Mouse (Mus musculus) ovary, postnatal 10 days (tissue): ENCODE measurements around the gene Arfgef2.

Source experiments
- DNase-seq: peaks from one replicate; pipeline ENCODE4 v3.0.0; 2022; ENCODE audit warnings: low spot score

Arfgef2 gene

DNA sequence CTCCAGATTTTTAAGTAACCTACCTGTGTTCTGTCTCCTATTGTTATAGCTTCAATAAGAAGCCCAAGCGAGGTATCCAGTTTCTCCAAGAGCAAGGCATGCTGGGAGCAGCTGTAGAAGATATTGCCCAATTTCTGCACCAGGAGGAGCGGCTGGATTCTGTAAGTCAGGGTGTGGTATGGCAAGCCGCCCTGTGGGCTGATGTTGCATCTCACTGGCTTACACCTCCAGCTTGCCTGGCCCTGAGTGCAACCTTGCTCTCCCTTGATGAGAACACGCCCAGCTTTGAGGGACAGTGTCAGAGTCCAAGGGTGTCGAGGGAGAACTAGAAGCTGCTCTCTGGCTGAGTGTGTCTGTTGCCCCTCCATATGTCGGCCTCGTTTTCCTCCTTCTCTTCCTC, 53.8 kb downstream of the Arfgef2 start:
- DNase-seq = no peak

DNA sequence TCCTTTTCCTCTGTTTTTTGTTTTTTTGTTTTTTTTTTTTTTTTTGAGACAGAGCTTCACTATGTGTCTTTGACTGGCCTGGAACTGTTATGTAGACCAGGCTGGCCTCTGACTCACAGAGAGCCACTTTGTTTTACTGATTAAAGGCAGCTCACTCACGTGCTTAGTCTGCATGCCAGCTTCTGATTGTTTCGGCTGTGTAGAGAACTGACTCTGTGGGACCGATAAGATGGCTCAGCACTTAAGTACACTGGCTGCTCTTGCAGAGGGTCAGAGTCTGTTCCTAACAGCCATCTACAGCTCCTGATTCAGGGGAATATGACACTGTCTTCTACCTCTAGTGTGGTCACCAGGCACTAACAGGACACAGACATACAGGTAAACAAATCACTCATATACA, 57.1 kb downstream of the Arfgef2 start:
- no peak for DNase-seq

- no peak for DNase-seq
Observed at GRCm38 (mm10) chr2:166865476-166865875, 60.1 kb downstream of the Arfgef2 start.

GRCm38 (mm10) chr2:166870271-166870865, 65.0 kb downstream of the Arfgef2 start:
- no peak for DNase-seq

- no peak for DNase-seq
Observed at GRCm38 (mm10) chr2:166870899-166871298, 65.5 kb downstream of the Arfgef2 start.

DNA sequence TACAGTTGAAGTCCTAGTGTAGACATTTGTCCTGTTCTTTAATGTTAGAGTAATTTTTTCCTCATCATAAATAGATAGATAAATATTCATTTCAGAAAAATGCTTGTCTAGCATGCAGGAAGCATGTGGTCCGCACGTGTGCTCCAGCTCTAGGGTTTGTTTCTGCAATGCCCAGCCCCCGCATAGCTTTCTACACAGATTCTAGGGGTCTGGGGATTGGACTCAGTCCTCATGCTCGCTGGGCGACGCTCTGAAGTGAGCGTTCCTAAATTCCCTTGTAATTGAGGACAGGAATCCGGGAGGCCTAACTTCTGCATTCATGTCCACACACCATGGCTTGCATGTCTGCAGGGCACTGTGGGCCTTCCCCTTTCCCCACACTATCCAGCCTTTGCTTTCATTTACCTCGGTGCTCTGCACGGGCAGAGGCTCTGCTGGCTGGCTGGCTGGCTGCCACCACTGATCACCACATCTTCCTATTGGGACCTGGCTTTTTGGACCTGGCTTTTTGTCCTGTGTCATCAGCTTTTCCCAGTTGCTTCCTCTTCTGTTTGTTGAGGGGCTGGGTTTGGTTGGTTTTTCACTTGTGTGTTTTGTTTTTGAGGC, 69.4 kb downstream of the Arfgef2 start:
- DNase-seq = no peak

DNA sequence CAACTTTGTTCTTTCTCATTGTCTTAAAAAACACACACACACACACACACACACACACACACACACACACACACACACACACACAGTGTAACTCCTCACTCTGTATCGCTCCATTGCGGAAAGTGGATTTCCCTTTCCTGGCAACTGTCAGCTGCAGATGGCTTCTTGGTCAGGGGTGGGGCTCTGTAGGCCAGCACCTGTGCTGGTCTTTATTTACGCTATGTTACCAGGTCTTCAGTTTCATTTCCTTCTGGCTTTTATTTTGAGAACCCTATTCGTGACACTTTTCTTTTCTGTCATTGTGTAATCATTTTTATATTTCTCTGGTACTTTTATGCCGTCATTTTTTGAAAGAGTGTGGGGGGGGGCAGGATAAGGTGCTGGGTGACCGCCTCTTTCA, 70.2 kb downstream of the Arfgef2 start:
- DNase-seq = no peak

DNA sequence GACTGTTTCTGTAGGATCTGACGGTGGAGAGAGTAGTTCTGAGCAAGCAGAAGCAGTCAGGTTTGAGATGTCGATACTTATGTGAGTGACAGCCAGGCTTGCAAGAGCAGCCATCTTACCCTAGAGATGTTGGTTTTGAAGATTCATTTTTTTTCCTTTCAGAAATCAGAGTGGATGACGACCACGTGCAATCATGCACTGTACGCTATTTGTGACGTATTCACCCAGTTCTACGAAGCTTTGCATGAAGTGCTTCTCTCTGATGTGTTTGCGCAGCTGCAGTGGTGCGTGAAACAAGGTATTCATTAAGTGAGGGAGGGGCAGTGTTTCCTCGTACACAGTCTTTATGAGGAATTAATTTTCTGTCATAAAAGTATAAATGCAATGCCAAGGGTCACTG, 70.9 kb downstream of the Arfgef2 start:
- no peak for DNase-seq

DNA sequence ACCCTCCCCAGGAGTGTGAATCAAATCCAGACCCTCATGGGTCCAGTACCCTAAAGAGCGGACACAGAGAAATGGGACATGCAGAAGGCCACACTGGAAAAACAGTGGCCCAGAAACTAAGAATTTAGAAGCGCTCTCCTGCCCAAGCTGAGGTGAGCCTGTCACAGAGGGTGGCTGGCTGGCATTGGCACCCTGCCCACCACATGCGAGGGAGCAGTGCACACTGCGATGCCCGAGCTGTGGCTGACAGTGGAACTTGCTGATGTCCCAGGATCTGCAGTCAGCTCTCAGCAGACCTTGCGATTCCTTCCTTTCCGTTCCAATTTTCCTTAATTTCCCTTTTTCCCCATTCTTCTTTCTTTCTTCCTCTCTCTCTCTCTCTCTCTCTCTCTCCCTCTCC, 79.7 kb downstream of the Arfgef2 start:
- DNase-seq = no peak

DNA sequence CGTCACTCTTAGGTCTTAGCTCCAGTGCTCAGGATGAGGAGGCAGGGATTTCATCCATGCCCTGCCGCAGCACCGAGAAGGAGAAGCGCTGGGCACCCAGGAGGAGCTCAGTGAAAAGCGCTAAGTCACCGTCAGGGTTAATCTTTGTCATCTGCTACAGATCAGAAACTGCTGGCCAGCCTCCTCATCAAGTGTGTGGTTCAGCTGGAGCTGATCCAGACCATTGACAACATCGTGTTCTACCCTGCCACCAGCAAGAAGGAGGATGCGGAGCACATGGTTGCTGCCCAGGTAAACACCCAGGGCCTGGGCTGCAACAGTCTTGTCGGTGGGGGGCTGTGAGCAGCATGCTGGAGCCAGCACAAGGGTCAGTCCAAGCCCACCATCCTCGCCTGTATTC, 80.2 kb downstream of the Arfgef2 start:
- DNase-seq = no peak

DNA sequence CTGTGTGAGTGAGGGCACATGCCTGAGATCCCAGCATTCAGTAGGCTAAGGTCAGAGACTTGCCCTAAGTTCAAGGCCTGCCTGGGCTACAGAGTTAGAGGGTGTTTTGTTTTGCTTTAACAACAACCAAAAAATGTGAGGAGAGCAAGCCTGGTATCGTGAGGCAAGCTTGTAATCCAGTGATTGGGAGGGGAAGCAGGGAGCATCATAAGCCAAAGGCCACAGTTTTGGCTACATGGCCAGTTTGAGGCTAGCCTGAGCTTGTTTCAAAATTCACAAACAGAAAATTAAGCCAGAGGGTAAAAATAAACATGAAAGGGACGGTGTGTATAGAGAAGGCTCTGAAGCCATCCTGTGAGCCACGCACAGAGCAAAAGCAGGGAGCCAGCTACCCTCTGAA, 80.8 kb downstream of the Arfgef2 start:
- DNase-seq = no peak

DNA sequence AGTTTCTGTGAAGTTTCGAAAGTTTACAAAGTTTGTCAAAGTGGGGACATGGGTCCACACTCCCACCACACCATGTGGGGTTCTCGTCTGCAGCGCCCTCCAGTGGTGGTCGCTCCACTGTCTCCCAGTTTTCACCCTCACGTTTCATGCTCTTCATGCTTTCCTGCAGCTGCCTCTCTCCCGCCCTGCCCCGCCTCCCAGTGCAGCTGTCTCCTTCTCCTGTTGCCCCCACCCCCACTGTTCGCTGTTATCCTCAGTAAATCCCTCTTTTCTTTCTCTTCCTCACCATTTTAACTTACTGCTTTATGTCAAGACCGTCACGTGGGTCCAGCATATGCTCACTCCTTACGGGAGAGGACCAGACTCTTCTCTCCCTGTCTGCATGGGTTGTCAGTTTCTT, 82.4 kb downstream of the Arfgef2 start:
- no peak for DNase-seq

DNA sequence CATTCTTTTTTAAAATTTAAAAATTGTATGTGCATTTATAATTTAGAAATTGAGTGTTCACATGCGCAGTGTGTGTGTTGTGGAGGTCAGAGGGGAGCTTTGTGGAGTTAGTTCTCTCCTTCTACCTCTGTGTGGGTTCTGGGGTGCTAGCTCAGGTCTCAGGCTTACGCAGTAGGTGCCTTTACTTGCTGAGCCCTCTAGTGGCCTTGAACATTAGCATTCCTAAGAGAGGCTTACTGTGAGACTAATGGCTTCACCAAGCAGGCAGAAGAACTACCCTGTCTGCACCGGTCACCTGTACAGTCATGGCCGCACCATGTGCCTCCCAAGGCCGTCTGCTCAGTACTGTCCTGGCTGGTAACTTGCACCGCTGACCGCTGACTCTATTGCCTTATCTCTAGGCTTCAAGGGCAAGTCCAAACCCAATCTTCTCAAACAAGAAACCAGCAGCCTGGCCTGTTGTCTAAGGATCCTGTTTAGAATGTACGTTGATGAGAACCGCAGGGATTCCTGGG, 86.0 kb downstream of the Arfgef2 start:
- DNase-seq = no peak

- DNase-seq = no peak
Observed at GRCm38 (mm10) chr2:166892158-166892680, 86.8 kb downstream of the Arfgef2 start.

GRCm38 (mm10) chr2:166893036-166893435, 87.6 kb downstream of the Arfgef2 start:
- DNase-seq = no peak

DNA sequence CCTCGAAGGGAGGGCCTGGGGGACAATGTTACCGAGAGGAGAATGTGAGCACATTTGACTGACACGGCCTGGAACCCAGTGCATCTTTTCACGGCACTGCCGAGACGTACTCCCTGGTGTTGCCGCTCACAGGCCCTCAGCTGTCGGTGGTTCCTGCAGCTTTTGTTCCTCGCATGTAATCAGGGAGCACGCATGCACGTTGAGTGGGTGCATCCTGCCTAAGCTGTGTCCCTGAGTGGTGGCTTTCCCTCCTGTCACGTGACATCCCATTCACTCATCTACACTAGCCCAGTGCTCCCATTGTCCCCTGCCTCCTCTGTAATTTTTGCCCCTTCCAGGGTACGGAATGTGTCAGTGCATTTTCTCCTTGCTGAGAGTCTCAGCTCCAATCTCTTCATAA, 91.0 kb downstream of the Arfgef2 start:
- no peak for DNase-seq

DNA sequence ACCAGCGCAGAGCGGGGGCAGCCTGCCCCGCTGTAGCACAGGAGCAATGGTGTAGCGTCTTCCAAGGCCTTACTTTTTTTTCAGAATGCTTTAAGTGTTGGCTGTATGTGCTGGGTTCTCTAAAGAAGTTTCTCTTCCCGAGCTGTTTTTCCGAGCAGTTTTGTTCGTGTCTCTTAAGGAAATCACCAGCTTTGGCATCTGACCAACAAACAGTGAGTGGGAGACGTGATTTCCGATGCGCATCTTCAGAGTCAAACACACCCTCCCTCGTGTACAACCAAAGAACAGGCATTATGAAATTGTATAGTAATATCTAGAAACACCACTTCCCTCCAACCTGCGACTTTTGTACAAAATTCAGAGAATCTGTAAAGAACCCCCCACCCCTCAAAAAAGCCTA, 91.6 kb downstream of the Arfgef2 start:
- no peak for DNase-seq

- DNase-seq = no peak
Observed at GRCm38 (mm10) chr2:166899161-166899560, 93.8 kb downstream of the Arfgef2 start.

- DNase-seq = no peak
Observed at GRCm38 (mm10) chr2:166899746-166900145, 94.4 kb downstream of the Arfgef2 start.

GRCm38 (mm10) chr2:166900792-166901505, 95.6 kb downstream of the Arfgef2 start:
- DNase-seq = no peak

DNA sequence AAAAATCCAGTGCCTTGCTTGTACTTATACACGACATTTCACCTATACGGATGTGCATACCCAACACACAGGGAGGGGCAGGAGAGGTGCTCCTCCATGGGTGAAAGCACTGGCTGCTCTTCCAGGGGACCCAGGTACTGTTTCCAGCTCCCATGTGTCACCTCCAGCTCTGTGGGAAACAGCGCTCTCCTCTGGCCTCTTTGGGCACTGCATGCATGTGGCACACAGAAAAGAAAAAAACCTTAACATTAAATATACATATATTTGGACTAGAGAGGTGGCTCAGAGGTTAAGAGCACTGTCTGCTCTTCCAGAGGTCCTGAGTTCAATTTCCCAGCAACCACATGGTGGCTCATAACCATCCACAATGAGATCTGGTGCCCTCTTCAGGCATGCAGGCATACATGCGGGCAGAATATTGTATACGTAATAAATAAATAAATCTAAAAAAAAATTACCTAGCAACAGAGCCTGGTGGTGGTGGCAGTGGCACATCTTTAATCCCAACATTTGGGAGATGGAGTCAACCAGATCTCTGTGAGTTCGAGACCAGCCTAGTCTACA, 98.4 kb downstream of the Arfgef2 start:
- DNase-seq = no peak

GRCm38 (mm10) chr2:166905711-166906522, 100.5 kb downstream of the Arfgef2 start, which contains the start of gene Cse1l:
TSS of gene Cse1l (plus strand) at chr2:166906040.
- DNase-seq = peak; percentile 98
